Mouse (Mus musculus) kidney, adult 2 months (tissue): ENCODE measurements around the gene Trim11. TPM values are rescaled to one million over a fixed set of nuclear protein-coding genes. Genes with fewer than 3 reads are reported as not detected.

Experiments
- DNase-seq: peaks from one replicate; pipeline ENCODE4 v3.0.0; 2021
- H3K27ac ChIP-seq: fragments of 200-500 bp; 2 replicates; pipeline ENCODE4 v1.5.1; 2012; ENCODE audit warnings: low read depth, low read length, control low read depth, inconsistent platforms; ENCODE audit not compliant: insufficient read depth
- H3K27me3 ChIP-seq: fragments of 200-500 bp; replicated peaks from 2 replicates; pipeline ENCODE4 v1.6.1; 2012; ENCODE audit warnings: mild to moderate bottlenecking, moderate library complexity, low read length, inconsistent platforms; ENCODE audit not compliant: control insufficient read depth, insufficient read depth
- H3K36me3 ChIP-seq: fragments of 200-500 bp; 2 replicates; pipeline ENCODE4 v1.6.1; 2012; ENCODE audit warnings: mild to moderate bottlenecking, moderate library complexity, low read length, inconsistent platforms; ENCODE audit not compliant: control insufficient read depth, insufficient read depth
- H3K4me1 ChIP-seq: fragments of 200-500 bp; 2 replicates; pipeline ENCODE4 v1.6.1; 2011; ENCODE audit warnings: low read length; ENCODE audit not compliant: control insufficient read depth, insufficient read depth
- H3K4me3 ChIP-seq: fragments of 200-500 bp; 2 replicates; pipeline ENCODE4 v1.5.1; 2011; ENCODE audit warnings: mild to moderate bottlenecking, low read depth, low read length, control low read depth; ENCODE audit not compliant: insufficient read depth
- CTCF ChIP-seq: fragments of 200-500 bp; conservative IDR thresholded peaks from 2 replicates; pipeline ENCODE4 v1.5.1; 2011; ENCODE audit warnings: low read depth, mild to moderate bottlenecking, control low read depth, low read length, moderate library complexity, mixed read lengths; ENCODE audit not compliant: insufficient read depth, insufficient read length
- POLR2A ChIP-seq: fragments of 200-500 bp; IDR thresholded peaks from one replicate; pipeline ENCODE4 v1.6.1; 2011; ENCODE audit warnings: low read depth, low read length, control low read depth
- WGBS: fragments of 180-500 bp; shearing (Covaris S2); methylation state at CpG from one replicate; pipeline ENCODE4 v1.1.7; 2018; 5-methylcytosine and 5-hydroxymethylcytosine counted together
- polyA plus RNA-seq: library from polyadenylated mRNA; depleted of rRNA; stranded (reverse); fragments of >200 nt; gene quantifications from 2 replicates; pipeline ENCODE4 v1.2.3, GENCODE M21; 2012; rRNA removed

The Trim11 gene
- 19.4 and 20.7 TPM in 2 replicates for polyA plus RNA-seq

DNA sequence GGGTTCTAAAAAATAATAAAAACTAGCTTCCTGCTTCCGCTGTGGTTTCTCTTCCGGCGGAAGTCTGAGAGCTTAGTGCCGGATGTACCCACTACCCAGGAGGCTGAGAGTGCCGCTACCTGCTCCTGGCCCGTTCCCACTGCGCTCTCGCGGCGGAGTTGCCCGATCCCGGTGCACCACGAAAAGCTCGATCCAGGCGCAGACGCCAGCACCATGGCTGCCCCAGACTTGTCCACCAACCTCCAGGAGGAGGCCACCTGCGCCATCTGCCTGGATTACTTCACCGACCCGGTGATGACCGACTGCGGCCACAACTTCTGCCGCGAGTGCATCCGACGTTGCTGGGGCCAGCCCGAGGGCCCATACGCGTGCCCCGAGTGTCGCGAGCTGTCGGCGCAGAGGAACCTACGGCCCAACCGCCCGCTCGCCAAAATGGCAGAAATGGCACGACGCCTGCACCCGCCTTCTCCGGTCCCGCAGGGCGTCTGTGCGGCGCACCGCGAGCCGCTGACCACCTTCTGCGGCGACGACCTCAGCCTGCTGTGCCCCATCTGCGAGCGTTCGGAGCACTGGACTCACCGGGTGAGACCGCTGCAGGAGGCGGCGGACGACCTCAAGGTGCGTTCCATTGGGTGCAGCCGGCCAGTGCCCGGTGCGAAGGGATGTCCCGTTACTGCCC lies at the start of gene Trim11:
Gene Trim11 (plus strand): TSS at position 67 of the 679 bp plus-strand sequence.
- WGBS: under 1% methylated on average over 64 of the region's 64 CpGs
- Histone ChIP-seq H3K4me3 (peak within 1 kb of the TSS; percentile 94), H3K4me1 (peaks cover 15% of the 10 kb centered on the region; the same call in 1 of the 2 replicates), H3K27me3 (no peaks in the 10 kb centered on the region), H3K27ac (peak within 1 kb of the TSS; percentile 84), H3K36me3 (no peaks in the 10 kb centered on the region)
- peak; percentile 79 for DNase-seq
- no peak for TF ChIP-seq CTCF
- peak; percentile 62 for TF ChIP-seq POLR2A

DNA sequence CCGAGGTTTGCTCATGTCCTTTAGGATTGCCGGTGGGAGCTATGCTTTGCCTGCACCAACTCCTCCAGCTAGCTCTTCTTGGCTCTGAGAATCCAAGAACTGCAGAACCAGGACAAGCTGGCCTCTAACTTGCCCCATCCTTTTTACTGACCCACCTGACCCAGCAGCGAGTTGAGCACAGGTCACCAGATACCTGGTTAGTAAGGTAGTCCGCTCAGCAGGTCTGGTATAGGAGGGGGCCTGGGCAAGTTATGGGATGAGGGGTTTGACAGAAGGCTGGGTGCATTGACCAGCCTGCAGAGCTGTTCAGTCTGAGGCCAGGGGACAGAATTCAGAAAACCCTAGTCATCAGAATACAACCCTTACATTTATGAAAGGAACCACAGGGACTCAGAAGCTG lies 48.8 kb upstream of the Trim11 start:
- Histone ChIP-seq H3K27me3 (no peaks in the 10 kb centered on the region), H3K36me3 (no peaks in the 10 kb centered on the region), H3K27ac (peak overlapping the region; percentile 27; the same call in 1 of the 2 replicates), H3K4me1 (peaks cover 18% of the 10 kb centered on the region; the same call in 1 of the 2 replicates), H3K4me3 (no peak overlapping the region)
- TF ChIP-seq CTCF (no peak), POLR2A (no peak)
- DNase-seq: no peak
- 60% methylated on average over 4 of the region's 4 CpGs for WGBS

DNA sequence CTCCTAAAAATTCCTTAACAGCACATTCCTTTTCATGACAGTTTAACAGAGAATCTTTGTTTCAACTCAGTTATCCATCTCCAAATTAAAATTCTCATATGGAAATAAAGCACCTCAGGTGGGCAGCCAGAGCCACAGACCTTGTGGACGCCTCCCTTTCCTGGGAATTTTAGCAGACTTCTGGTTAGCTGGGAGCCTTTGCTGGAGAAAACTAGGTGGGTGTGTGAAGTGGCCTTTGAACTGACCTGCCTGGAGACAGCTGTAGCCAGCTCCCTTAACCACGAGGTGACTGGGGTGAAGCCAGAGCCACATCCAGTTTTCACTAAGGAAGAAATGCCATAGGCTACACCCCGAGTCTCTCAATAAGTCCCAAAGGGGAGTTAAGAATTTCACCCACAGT lies 48.3 kb upstream of the Trim11 start:
- peak; percentile 85 for DNase-seq
- Histone ChIP-seq H3K36me3 (no peaks in the 10 kb centered on the region), H3K27ac (no peak overlapping the region), H3K27me3 (no peaks in the 10 kb centered on the region), H3K4me1 (peaks cover 18% of the 10 kb centered on the region; the same call in 1 of the 2 replicates), H3K4me3 (no peak overlapping the region)
- 30% methylated on average over 3 of the region's 3 CpGs for WGBS
- TF ChIP-seq POLR2A (no peak), CTCF (no peak)

DNA sequence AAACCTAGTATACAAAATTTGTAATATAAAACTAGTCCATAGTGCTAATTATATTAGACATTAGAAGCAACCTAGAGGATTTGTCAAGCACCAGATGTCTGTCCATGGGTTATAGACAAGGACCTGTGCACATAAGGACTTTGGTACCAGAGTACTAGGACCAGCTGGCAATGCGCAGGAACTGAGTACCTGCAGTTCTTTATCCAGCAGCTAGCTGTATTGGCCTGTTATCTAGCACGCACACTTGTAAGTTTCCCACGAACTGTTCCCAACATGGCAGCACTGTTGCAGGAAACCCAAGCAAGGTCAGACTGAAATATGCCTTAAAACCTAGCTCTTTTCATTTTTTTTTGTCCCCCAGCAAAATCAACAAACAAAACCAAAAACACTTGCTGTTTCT lies 47.6 kb upstream of the Trim11 start:
- H3K27ac ChIP-seq: no peak overlapping the region
- no peak for DNase-seq
- TF ChIP-seq POLR2A (no peak), CTCF (0 out of 2 replicates have a peak, but pooled peaks have one; percentile 12)
- no peaks in the 10 kb centered on the region for H3K27me3 ChIP-seq
- no peak overlapping the region for H3K4me3 ChIP-seq
- H3K36me3 ChIP-seq: no peaks in the 10 kb centered on the region
- peaks cover 18% of the 10 kb centered on the region; the same call in 1 of the 2 replicates for H3K4me1 ChIP-seq
- 85% methylated on average over 3 of the region's 3 CpGs for WGBS

DNA sequence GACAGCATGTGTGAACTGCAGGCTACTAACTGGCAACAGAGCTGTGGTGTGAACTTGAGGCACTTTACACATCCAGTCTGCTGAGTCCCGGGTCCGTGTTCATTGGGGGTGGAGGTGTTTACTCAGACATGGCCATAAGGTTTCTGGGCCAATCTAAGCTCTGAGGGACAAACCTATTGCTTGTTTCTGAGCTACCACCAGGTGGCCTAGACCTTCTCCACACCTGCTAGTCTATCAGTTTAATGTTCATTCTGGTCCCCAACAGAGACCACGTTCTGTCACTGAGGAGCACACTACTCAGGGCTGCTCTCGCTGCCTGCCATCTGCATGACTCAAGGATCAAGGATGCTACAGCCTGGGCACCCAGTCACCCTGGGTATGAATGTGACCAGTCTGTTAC lies 46.3 kb upstream of the Trim11 start:
- no peak overlapping the region for H3K27ac ChIP-seq
- no peak overlapping the region for H3K4me3 ChIP-seq
- DNase-seq: no peak
- H3K36me3 ChIP-seq: peaks cover under 1% of the 10 kb centered on the region; the same call in 1 of the 2 replicates
- TF ChIP-seq POLR2A: no peak
- 0 out of 2 replicates have a peak, but pooled peaks have one; percentile 21 for TF ChIP-seq CTCF
- 42% methylated on average over 4 of the region's 4 CpGs for WGBS
- H3K27me3 ChIP-seq: no peaks in the 10 kb centered on the region
- H3K4me1 ChIP-seq: peaks cover 19% of the 10 kb centered on the region; the same call in 1 of the 2 replicates

DNA sequence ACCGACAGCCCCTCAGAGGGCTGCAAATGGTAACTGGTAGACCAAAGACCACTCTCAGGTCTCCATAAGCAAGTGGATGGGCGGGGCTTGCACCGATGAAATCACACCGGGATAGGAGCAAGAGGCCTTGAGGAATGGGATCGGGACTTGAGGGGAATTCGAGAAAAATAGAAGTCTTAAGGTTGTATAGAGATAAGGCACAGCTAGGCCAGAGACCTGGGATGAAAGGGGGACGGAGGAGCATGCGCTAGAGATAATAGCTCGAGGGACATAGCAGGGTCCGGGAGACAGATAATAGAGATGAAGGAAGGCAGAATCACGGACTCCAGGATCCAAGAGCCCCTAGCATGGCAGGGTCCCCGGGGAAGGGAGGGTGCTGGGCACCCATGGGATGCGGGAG lies 40.0 kb upstream of the Trim11 start:
- Histone ChIP-seq H3K4me3 (peak overlapping the region; percentile 90), H3K36me3 (peaks cover 2% of the 10 kb centered on the region; the same call in 1 of the 2 replicates), H3K4me1 (peaks cover 10% of the 10 kb centered on the region; the same call in 1 of the 2 replicates), H3K27ac (no peak overlapping the region), H3K27me3 (no peaks in the 10 kb centered on the region)
- no peak for DNase-seq
- WGBS: 2% methylated on average over 13 of the region's 13 CpGs
- TF ChIP-seq CTCF (no peak), POLR2A (no peak)
